Mouse (Mus musculus) CH12.LX (cell line): ENCODE results near the gene Ubfd1. TPM values are rescaled to one million over a fixed set of nuclear protein-coding genes. Genes with fewer than 3 reads are reported as not detected.

Experiments used
- DNase-seq: peaks from one replicate; pipeline ENCODE4 v3.0.0-alpha.2; 2013; ENCODE audit errors: extremely low read depth
- H3K27ac ChIP-seq: 2 replicates; pipeline ENCODE4 v1.5.1; 2012; ENCODE audit warnings: low read depth, mild to moderate bottlenecking, control low read depth, moderate library complexity; ENCODE audit not compliant: insufficient read depth
- H3K27me3 ChIP-seq: replicated peaks from 2 replicates; pipeline ENCODE3; 2012; ENCODE audit warnings: inconsistent platforms
- H3K36me3 ChIP-seq, 2 experiments: replicated peaks in 1 of 2; 2 replicates each; pipeline versions ENCODE3 to v1.6.1; 2012; ENCODE audit warnings: inconsistent platforms in 1 of 2, low read length in 1 of 2, mild to moderate bottlenecking in 1 of 2, mixed read lengths in 1 of 2, moderate library complexity in 1 of 2; ENCODE audit not compliant: control insufficient read depth in 1 of 2, insufficient read depth in 1 of 2
- H3K4me1 ChIP-seq, 2 experiments: 2 replicates each; pipeline ENCODE4 v1.6.1; 2012; ENCODE audit warnings: inconsistent platforms in 1 of 2, moderate library complexity in 1 of 2; ENCODE audit not compliant: insufficient read depth in 2 of 2, control insufficient read depth in 1 of 2
- H3K4me2 ChIP-seq: 2 replicates; pipeline ENCODE4 v1.6.1; 2012; ENCODE audit warnings: low read depth, mild to moderate bottlenecking, control low read depth; ENCODE audit not compliant: poor library complexity, insufficient read depth, severe bottlenecking
- H3K4me3 ChIP-seq, 3 experiments: fragments of 150-350 bp in 1 of 3; sonication (generic) in 1 of 3; replicated peaks in 1 of 3; 2 replicates each; pipeline versions ENCODE3 to v1.5.1; 2011 to 2012; ENCODE audit warnings: low read depth in 2 of 3, low read length in 2 of 3, mild to moderate bottlenecking in 2 of 3, moderate library complexity in 2 of 3, control low read depth in 1 of 3, improper control_type of control experiment in 1 of 3, inconsistent platforms in 1 of 3, mixed read lengths in 1 of 3; ENCODE audit not compliant: poor library complexity in 1 of 3
- H3K79me2 ChIP-seq: replicated peaks from 2 replicates; pipeline ENCODE4 v1.6.1; 2012; ENCODE audit warnings: mild to moderate bottlenecking, moderate library complexity; ENCODE audit not compliant: control insufficient read depth, poor library complexity, insufficient read depth, severe bottlenecking; ENCODE audit errors: extremely low read depth
- H3K9ac ChIP-seq: 2 replicates; pipeline ENCODE4 v1.6.1; 2012; ENCODE audit warnings: low read depth, mild to moderate bottlenecking, control low read depth, moderate library complexity; ENCODE audit not compliant: insufficient read depth
- H3K9me3 ChIP-seq: replicated peaks from 2 replicates; pipeline ENCODE3; 2012; ENCODE audit warnings: low read length, inconsistent platforms, mixed read lengths
- BHLHE40 ChIP-seq: IDR thresholded peaks from 2 replicates; pipeline ENCODE4 v1.6.1; 2011; ENCODE audit warnings: mild to moderate bottlenecking, low read depth, low read length, improper control_type of control experiment
- CHD1 ChIP-seq: IDR thresholded peaks from 2 replicates; pipeline ENCODE4 v1.6.1; 2012; ENCODE audit warnings: low read depth, low read length, improper control_type of control experiment, inconsistent platforms
- CHD2 ChIP-seq: IDR thresholded peaks from 2 replicates; pipeline ENCODE4 v1.6.1; 2011; ENCODE audit warnings: low read length, improper control_type of control experiment
- E2F4 ChIP-seq: IDR thresholded peaks from 2 replicates; pipeline ENCODE4 v1.6.1; 2011; ENCODE audit warnings: low read depth, low read length, improper control_type of control experiment; ENCODE audit not compliant: insufficient replicate concordance
- ELF1 ChIP-seq: IDR thresholded peaks from 2 replicates; pipeline ENCODE4 v1.6.1; 2014; ENCODE audit warnings: low read depth, mild to moderate bottlenecking, inconsistent platforms, low read length, improper control_type of control experiment
- ETS1 ChIP-seq: conservative IDR thresholded peaks from 2 replicates; pipeline ENCODE4 v1.6.1; 2012; ENCODE audit warnings: low read depth, mild to moderate bottlenecking, inconsistent platforms, low read length, improper control_type of control experiment, moderate library complexity
- MAFK ChIP-seq: IDR thresholded peaks from 2 replicates; pipeline ENCODE4 v1.6.1; 2011; ENCODE audit warnings: low read length, improper control_type of control experiment; ENCODE audit not compliant: insufficient replicate concordance
- MAZ ChIP-seq: IDR thresholded peaks from 2 replicates; pipeline ENCODE4 v1.6.1; 2012; ENCODE audit warnings: low read depth, mild to moderate bottlenecking, inconsistent platforms, low read length, improper control_type of control experiment, moderate library complexity
- MEF2A ChIP-seq: IDR thresholded peaks from 2 replicates; pipeline ENCODE4 v1.6.1; 2014; ENCODE audit warnings: low read depth, mild to moderate bottlenecking, inconsistent platforms, low read length, improper control_type of control experiment, borderline replicate concordance
- MYC ChIP-seq: IDR thresholded peaks from 2 replicates; pipeline ENCODE4 v1.6.1; 2011; ENCODE audit warnings: low read depth, mild to moderate bottlenecking, improper control_type of control experiment, low read length
- NRF1 ChIP-seq: IDR thresholded peaks from 2 replicates; pipeline ENCODE4 v1.6.1; 2014; ENCODE audit warnings: low read depth, mild to moderate bottlenecking, inconsistent platforms, low read length, improper control_type of control experiment, moderate library complexity
- PAX5 ChIP-seq: IDR thresholded peaks from 2 replicates; pipeline ENCODE4 v1.6.1; 2012; ENCODE audit warnings: low read length, inconsistent platforms, mixed read lengths
- POLR2A ChIP-seq: IDR thresholded peaks from 2 replicates; pipeline ENCODE4 v1.6.1; 2011; ENCODE audit warnings: low read depth, mild to moderate bottlenecking, improper control_type of control experiment, low read length
- RAD21 ChIP-seq: IDR thresholded peaks from 2 replicates; pipeline ENCODE4 v1.6.1; 2011; ENCODE audit warnings: low read depth, mild to moderate bottlenecking, low read length, improper control_type of control experiment, moderate library complexity
- RCOR1 ChIP-seq: conservative IDR thresholded peaks from 2 replicates; pipeline ENCODE4 v1.6.1; 2012; ENCODE audit warnings: low read depth, mild to moderate bottlenecking, inconsistent platforms, low read length, improper control_type of control experiment
- SMC3 ChIP-seq: IDR thresholded peaks from 2 replicates; pipeline ENCODE4 v1.6.1; 2011; ENCODE audit warnings: low read depth, low read length, improper control_type of control experiment
- TBP ChIP-seq: conservative IDR thresholded peaks from 2 replicates; pipeline ENCODE4 v1.6.1; 2011; ENCODE audit warnings: low read depth, low read length, improper control_type of control experiment
- UBTF ChIP-seq: IDR thresholded peaks from 2 replicates; pipeline ENCODE4 v1.6.1; 2012; ENCODE audit warnings: low read depth, mild to moderate bottlenecking, inconsistent platforms, low read length, improper control_type of control experiment, moderate library complexity
- USF1 ChIP-seq: IDR thresholded peaks from 2 replicates; pipeline ENCODE4 v1.6.1; 2014; ENCODE audit warnings: low read depth, mild to moderate bottlenecking, inconsistent platforms, low read length, improper control_type of control experiment
- ZC3H11A ChIP-seq: IDR thresholded peaks from 2 replicates; pipeline ENCODE4 v1.6.1; 2012; ENCODE audit warnings: low read depth, mild to moderate bottlenecking, inconsistent platforms, low read length, improper control_type of control experiment
- ZKSCAN1 ChIP-seq: IDR thresholded peaks from 2 replicates; pipeline ENCODE4 v1.6.1; 2012; ENCODE audit warnings: low read depth, inconsistent platforms, low read length, improper control_type of control experiment, borderline replicate concordance
- ZNF384 ChIP-seq: IDR thresholded peaks from 2 replicates; pipeline ENCODE4 v1.6.1; 2012; ENCODE audit warnings: low read depth, low read length, improper control_type of control experiment, inconsistent platforms
- dilution Hi-C: fragments of 300-500 bp; cut with MboI; formaldehyde crosslinking; loops from 2 replicates; pipeline ENCODE4 v1.14.3; 2020; ENCODE audit warnings: low sequenced_read_pairs; ENCODE audit not compliant: extremely low pct_unique_long_range_greater_than_20kb, extremely low pct_ligation_motif_present
- in situ Hi-C: fragments of 300-500 bp; cut with MboI; formaldehyde crosslinking; loops from 3 replicates; pipeline ENCODE4 v1.14.3; 2019; ENCODE audit warnings: low sequenced_read_pairs, low pct_ligation_motif_present, low pct_unique_long_range_greater_than_20kb, mixed read lengths
- polyA plus RNA-seq: library from polyadenylated mRNA; unstranded; fragments of >175 nt; gene quantifications from 2 replicates; pipeline ENCODE4 v1.2.1, GENCODE M21; 2012; ENCODE audit warnings: low read depth; ENCODE audit not compliant: insufficient read length
- total RNA-seq, 2 experiments: library from RNA; depleted of rRNA; stranded (reverse); fragments of 300-350 nt in 1 of 2; fragments of >200 nt in 1 of 2; gene quantifications; 2 replicates each; pipeline ENCODE4 v1.2.3; 2012 to 2014

The Ubfd1 gene
- total and polyA plus RNA-seq, 3 experiments: 26.9 to 51.8 (median 36.5) TPM

- peaks cover 41 to 79% of the 10 kb centered on the region in 2 experiments for H3K36me3 ChIP-seq
- no peak overlapping the region for H3K4me2 ChIP-seq
- H3K9me3 ChIP-seq: no peaks in the 10 kb centered on the region
- H3K4me1 ChIP-seq: no peaks in the 10 kb centered on the region
- dilution Hi-C loops (no loop called here), in situ Hi-C loops (no loop called here)
- no peaks in the 10 kb centered on the region for H3K79me2 ChIP-seq
- no peaks in the 10 kb centered on the region for H3K27me3 ChIP-seq
- no peak overlapping the region for H3K4me3 ChIP-seq
- TF ChIP-seq CHD1 (no peak), ZKSCAN1 (no peak), MAFK (no peak), MAZ (no peak), NRF1 (no peak), SMC3 (no peak), RAD21 (no peak), POLR2A (no peak), MYC (no peak), BHLHE40 (no peak), ZNF384 (no peak), USF1 (no peak), MEF2A (no peak), PAX5 (no peak), RCOR1 (no peak), E2F4 (no peak), ELF1 (no peak)
- DNase-seq: no peak
- H3K9ac ChIP-seq: no peak overlapping the region
- no peak overlapping the region for H3K27ac ChIP-seq
Measured at GRCm38 (mm10) chr7:122044106-122044505, 22.9 kb upstream of the Ubfd1 start.

GRCm38 (mm10) chr7:122045181-122045634 is 21.8 kb upstream of the Ubfd1 start:
- in situ Hi-C loops: no loop called here

More at GRCm38 (mm10) chr7:122045181-122045634, 21.8 kb upstream of the Ubfd1 start:
- no peak for DNase-seq
- H3K9me3 ChIP-seq: no peaks in the 10 kb centered on the region
- H3K27me3 ChIP-seq: no peaks in the 10 kb centered on the region
- H3K36me3 ChIP-seq: peaks cover 36 to 74% of the 10 kb centered on the region in 2 experiments
- H3K4me2 ChIP-seq: no peak overlapping the region
- no peak for TF ChIP-seq POLR2A
- no peak for TF ChIP-seq CHD2
- TF ChIP-seq NRF1: no peak
- TF ChIP-seq ZC3H11A: no peak
- no peak for TF ChIP-seq UBTF
- TF ChIP-seq TBP: no peak
- no peak for TF ChIP-seq RCOR1
- TF ChIP-seq MEF2A: no peak
- TF ChIP-seq MYC: no peak
- no peak for TF ChIP-seq ETS1
- no peak for TF ChIP-seq RAD21
- H3K4me1 ChIP-seq: no peaks in the 10 kb centered on the region
- H3K4me3 ChIP-seq: no peak overlapping the region
- dilution Hi-C loops: no loop called here
- H3K79me2 ChIP-seq: no peaks in the 10 kb centered on the region
- H3K27ac ChIP-seq: no peak overlapping the region
- H3K9ac ChIP-seq: no peak overlapping the region
